Mouse (Mus musculus) heart, adult 9 months (tissue): ENCODE measurements around the gene Ngrn.

Source experiments
- DNase-seq, 2 experiments: peaks; one replicate each; pipeline ENCODE4 v3.0.0; 2022; ENCODE audit warnings: low spot score in 2 of 2

The Ngrn gene

DNA sequence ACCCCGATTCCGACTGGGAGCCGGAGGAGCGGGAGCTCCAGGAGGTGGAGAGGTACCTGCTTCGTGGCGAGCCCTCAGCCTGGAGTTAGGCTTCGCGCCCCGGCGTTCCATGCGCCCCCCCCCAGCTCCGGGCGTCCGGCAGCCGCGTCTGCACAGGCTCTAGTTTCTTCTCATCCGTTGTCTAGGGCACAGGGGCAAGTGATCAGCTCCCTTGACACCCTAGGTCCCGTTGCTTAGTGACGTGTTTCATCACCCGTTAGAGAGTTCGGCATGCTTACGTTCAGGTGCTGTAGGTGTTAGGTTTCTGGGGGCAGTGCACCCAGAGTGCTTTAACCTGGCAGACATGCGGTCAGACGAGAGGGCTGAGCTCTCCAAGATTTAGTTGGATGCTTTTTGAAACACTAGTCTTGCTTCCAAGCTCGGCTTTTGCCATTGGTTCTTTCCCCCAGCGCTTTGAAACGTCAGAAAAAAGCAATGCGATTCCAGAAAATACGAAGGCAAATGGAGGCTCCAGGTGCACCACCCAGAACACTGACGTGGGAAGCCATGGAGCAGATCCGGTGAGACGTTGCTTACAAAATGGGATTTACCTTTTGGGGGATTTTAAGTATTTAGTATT lies 466 bp downstream of the Ngrn start:
- DNase-seq = no peak

DNA sequence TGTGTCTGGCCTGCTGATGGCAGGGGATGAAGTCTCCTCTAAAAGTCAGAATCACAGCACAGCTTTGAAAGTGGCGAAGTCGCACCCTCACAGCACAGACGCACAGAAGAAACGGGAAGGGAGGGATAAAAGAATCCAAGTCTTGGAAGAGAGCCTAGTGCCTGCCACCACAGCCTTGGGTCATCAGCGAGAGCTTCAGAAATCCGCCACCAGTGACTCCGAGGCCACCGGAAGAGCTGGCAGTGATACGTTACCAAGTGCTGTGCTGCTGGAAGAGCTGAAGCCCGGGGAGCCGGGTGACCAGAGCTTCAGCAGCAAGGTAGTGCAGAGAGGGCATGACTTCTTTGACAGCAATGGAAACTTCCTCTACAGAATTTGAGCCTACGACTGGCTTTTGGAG lies 3.6 kb downstream of the Ngrn start:
- no peak for DNase-seq

DNA sequence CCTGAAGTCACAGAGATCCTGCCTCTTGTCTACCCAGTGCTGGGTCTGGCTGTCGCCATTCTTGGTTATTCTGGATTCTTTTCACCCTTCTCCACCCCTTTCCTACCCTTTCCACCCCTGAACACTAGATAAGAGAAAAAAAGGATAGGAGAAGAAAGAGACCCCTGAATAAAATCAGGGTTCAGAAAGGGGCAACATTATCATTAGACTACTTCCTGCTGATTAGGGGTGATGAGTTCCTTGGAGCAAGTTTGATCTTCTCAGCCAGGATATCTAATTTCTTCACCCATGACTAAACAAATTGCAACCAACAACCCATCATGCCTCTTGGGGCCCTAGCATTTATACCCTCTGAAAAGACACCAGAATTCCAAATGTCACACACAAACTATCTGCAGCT lies 6.7 kb downstream of the Ngrn start:
- no peak for DNase-seq

DNA sequence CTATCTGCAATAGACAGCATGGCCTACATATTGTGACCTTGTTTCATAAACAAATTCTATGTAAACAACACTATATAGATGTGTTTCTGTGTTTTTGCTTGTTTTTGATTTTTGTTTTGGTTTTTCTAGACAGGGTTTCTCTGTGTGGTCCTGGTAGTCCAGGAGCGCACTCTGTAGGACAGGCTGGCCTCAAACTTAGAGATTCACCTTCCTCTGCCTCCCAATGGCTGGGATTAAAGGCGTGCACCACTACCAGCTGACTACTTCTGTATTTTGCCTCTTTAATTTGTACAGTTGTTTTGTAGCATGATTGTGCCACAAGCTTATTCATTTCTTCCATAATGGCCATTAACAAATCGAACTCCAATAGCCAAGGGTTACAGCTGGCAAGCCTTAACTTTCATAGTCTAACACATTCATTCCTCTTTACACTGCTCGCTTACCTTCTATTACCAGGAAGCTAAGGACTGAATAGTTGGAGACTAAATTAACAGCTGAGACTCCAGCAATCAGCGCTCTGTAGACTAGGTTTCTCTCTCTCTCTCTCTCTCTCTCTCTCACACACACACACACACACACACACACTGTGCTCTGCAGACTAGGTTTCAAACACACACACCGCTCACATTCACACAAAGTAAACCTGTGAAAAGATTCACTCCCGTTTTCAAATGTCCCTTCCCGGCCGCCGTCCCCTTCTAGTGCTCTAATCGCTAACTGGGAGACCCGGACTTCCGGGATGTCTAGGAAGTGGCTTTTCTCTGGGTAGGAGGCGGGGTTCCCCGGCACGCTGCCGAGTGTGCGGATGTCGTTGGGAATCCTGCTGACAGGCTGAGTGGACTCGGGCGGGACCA lies 8.1 kb downstream of the Ngrn start, which contains the start of gene Vps33b:
Gene Vps33b (plus strand): TSS at position 753 of the 854 bp plus-strand sequence.
- DNase-seq = peak; percentile 95

DNA sequence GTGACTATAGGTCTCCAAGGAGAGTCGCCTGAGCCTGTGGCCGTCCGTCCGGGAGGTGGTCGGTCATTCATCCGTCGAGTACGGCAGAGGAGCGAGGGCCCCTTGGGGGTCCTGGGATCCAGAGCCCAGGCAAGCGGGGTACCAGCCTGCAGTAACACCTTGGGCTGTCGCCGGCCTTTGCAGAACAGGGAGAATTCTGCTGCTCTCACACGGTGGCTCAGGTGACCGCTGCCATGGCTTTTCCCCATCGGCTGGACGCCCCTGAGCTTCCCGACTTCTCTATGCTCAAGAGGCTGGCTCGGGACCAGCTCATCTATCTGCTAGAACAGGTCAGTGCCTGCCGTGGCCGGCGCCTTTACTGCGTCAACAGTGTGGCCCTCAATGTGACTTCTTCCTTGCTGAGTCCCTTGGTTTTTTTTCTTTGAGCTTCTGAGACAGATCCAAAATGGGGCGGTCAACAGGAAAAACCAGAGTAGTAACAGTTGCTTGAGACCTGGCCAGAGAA lies 8.8 kb downstream of the Ngrn start:
- no peak for DNase-seq

DNA sequence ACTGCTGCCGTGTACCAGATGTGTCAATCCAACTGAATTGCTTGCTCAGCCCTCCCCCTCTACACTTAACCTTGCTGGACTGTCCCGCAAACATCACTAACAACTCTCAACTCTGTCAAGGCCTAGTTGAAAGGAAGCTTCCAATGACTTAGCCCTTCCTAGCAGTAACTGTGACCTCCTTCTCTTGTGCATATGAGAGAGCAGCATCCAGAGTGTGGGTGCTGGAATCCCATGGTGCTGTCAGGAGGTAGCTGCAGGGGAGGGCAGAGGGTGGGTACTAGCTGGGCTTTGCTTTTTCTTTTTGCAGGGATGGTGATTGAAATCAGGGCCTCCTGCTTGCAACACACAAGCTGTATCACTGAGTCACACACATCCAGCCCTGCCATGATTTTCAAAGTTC lies 12.4 kb downstream of the Ngrn start:
- no peak for DNase-seq

DNA sequence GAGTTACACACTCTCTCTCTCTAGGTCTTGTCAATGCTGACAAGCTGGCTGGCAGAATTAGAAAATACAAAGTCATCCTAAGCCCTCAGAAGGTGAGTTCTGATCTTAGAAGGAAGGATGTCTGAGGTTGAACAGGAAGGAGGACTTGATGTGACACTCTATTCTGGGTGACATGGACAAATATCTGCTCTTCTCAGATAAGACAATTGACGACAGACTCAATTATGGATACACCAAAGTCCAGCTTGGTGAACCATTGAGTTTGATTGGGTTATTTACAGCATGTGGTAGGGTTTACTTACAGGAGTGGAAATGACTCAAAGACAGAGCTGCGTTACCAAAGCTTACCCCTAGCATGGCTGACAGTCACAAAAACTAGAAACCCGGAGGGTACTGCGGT lies 15.4 kb downstream of the Ngrn start:
- no peak for DNase-seq

DNA sequence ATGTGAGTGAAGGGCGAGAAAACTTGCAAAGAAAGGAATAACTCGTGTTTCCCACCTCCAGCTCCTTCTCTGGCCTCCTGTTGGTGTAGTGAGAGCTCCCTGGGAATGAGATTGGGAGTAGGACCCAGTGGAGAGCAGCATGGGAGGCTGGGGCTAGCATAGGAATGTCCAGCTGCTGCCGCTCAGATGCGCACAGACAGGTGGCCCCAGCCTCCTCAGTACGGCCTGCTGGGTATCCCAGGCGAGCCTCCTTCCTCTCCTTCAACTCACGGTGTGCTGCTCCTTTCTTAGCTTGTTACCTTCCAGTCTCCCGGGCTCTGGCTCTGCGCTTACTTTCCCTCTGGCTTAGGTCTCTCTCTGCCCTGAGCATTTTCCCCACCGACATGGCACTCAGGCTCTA lies 19.0 kb downstream of the Ngrn start:
- DNase-seq = no peak

DNA sequence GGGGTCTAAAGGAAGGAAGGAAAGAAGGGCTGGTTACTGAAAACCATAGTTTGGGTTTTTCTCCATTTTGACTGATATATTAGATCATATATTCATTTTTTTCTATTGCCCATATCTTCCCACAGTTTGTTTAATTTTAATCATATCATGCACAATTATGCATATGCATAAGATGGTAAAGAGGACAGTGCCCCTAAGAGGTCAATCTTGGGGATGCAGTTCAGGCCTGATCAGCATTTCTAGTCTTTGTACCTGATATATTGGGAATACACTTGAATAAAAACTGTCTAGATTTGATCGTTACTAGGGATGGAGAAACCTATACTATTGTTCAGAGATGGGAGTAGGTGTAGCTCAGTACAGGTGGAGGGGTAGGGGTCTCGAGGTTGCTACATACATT lies 20.0 kb downstream of the Ngrn start:
- no peak for DNase-seq

DNA sequence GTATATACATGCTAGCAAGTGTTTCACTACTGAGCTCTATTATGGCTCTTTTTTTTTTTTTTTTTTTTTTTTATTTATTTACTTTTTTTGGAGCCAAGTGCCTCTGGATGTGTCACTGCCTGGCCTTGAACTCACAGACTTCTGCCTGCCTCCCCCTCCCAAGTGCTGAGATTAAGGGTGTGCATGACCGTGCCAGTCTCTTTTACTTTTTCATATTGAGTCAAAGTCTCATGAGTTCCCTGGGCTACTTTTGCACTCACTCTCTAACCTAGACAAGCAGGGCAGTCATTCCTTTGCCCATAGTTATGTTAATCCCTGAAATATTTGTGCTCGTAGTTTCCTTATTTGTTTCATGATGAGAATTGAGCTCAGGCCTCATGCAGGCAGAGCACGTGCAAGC lies 20.6 kb downstream of the Ngrn start:
- no peak for DNase-seq

DNA sequence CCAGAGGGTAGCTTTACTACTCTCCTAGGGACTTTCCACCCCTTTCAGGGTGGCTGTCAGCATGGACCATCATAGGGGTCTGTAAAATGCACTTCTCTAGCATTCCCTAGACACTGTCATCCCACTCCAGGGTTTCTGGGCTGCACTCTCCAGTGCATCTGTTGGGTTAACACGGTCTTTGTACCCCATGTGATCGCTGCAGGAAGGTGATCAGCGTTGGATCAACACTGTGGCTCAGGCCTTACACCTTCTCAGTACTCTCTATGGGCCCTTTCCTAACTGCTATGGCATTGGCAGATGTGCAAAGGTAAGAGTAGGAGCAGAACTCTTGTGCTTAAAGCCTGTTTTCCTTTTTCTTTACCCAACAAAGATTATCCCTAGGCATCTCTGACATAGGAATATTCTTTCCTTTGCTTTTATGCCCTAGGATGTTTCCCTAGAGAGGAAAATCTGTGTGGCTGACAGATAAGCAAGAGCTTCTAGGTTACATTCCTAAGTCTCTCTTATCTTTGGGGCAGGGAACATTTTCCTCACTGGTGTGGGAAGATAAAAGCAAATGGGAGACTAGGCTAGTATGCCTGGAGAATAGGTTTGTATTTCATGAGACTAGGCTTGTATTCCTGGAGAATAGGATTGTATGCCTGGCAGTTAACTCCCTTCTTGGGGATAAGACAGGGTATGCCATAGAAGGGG lies 22.4 kb downstream of the Ngrn start:
- no peak for DNase-seq

DNA sequence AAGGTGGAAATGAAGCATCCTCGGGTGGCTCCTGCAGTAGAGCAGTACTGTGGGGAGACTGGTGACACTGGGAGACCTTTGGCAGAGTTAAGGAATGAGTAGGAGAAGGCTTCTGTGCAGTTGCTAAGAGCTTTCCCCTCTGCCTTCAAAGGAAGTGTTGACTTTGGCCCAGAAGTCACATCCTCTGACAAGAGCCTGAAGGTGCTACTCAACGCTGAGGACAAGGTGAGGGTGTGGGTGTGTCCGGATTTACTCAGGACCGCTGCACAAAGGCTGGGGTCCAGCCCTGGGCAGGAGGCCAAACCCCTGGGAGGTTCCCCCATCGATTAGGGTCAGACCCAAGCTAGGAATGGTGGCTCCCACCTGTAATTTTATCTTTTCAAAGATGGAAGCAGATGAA lies 23.4 kb downstream of the Ngrn start:
- no peak for DNase-seq

DNA sequence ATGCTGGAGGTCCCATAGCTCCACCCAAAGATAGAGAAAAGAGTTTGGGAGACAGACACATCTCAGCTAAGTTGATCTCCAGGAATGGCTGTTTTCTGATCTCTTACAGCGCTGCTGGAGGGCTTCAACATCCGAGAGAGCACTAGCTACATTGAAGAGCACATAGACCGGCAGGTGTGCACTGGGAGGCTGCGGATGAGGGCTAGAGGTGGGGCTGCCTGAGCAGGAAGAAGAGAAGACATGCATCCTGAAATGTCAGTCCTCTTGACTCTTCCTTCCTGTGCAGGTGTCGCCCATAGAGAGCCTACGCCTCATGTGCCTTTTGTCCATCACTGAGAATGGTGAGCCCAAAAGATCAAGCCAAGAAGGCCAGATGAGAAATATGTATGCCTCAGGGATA lies 24.7 kb downstream of the Ngrn start:
- no peak for DNase-seq

DNA sequence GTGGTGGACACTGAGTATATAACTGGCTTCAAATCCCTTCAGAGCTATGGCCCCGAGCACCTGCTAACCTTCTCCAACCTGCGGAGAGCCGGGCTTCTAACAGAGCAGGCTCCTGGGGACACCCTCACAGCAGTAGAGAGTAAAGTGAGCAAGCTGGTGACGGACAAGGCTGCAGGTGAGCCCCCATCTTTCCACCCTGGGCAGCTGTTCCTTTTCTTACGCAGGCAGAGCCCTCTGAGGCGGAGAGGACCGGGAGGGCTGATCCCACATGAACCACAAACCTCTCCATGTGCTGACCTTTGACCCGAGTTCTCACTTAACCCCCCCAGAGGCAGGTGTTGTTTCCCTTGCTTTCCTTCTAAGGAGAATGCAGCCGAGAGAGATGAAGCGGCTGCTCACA lies 26.7 kb downstream of the Ngrn start:
- DNase-seq = no peak

DNA sequence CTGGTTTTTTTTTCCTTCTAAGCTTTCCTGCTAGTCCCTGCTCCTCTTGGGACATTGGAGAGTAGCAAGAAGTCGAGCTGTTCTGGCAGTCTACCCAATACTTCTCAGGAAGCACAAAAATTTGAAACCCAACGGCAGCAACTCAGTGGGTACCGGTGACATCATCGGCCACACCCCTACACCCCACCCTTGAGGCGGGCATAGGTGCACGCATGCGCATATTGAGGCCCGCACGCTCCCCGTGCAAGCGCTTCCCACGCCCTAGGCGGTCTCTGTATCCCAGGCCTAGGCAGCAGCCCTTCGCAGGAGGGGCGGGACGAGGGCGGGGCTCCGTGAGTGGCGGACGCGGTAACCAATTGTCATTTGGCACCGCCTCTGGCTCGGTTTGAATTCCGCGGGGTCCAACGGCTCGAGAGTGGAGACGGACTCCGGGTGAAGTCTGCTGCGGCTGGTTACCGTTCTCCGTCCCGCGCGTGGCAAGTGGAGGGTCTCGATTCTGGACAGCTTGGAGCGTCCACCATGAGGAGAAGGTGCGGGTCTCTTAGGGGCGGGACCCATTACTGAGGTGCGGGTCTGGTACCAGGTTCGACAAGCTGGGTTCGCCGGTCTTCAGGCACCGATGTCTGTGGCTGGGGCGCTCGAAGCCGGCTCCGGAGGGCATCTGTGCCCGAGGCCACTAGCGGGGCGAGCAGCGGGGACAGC lies 33.2 kb downstream of the Ngrn start, which contains the start of gene Prc1:
Gene Prc1 (plus strand): TSS at position 389 of the 702 bp plus-strand sequence.
- peak; percentile 98 for DNase-seq

DNA sequence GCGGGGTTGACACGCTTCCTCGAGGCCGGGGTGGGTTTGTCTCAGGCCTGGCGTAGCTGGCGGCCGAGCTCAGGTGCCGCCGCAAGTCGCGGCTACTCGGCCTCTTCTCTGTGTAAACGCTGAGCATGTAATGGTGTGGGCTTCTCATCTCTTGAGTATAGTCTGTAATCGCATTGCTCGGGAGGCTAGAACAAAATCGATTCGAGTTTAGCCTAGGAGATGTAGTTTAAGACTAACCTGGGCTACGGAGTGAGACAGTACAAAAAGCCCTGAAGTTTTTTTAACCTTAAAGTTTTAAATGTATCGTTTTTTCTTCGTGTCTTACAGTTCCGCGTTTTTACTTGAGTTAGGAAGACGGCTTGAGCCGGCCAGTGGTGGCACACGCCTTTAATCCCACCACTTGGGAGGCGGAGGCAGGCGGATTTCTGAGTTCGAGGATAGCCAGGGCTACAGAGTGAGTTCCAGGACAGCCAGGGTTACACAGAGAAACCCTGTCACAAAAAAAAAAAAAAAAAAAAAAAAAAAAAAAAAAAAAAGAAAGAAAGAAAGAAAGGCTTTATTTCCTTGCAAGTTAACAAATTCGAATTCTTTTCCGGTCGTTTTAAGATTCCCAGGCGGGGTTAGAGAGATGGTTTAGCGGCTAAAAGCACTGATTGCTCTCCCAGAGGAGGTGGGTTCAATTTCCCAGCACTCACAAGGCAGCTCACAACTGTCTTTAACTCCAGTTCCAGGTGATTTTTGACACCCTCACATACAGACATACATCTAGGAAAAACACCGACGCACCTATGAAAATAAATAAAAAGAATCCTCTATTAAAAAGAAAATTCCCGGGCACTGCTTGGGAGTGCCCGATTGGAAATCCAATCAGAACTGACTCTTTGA lies 34.0 kb downstream of the Ngrn start:
- DNase-seq = no peak

DNA sequence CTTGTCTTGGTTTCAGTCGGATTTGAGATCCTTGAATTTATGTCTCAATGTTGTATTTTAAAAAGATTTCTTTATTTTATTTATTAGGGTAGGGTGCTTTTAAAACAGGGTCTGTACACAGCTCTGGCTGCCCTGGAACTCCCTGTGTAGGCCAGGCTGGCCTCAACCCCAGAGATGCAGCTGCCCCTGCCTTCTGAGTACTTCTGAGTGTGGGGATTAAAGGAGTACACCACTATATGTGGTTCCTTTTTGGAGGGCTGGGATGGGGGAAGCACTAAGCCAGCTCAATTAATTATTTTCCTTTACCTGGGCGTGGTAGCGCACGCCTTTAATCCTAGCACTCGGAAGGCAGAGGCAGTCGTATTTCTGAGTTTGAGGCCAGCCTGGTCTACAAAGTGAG lies 35.4 kb downstream of the Ngrn start:
- DNase-seq = no peak

DNA sequence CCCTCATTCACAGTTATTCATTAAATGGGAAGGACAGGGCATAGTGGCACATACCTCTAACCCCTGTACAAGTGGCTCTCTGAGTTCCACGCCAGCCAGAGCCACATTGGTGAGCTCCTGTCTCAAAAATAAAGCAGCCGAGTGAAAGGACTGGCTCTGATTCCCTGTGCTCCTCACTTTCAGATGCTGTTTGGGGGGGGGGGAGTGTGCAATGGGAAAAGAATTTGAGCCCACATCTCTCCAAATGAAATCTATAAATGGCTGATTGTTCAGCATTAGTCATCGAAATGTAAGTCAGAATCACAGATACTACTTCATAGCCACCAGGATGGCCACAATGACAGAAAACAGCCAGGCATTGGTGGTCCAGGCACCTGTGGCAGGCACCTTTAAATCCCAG lies 36.0 kb downstream of the Ngrn start:
- no peak for DNase-seq

DNA sequence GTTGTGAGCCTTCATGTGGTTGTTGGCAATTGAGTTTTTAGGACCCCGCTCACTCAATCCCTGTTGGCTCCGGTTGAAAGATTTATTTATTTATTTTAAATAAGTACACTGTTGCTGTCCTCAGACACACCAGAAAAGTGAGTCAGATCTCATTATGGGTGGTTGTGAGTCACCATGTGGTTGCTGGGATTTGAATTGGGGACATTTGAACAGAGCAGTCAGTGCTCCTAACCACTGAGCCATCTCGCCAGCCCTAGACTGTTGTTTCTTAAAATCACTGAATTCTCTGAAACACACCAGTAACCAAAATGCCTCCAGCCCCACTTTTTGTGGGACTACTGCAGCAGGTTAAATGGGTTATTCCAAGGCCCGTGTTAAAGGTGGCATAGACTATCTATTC lies 37.7 kb downstream of the Ngrn start:
- DNase-seq = no peak

DNA sequence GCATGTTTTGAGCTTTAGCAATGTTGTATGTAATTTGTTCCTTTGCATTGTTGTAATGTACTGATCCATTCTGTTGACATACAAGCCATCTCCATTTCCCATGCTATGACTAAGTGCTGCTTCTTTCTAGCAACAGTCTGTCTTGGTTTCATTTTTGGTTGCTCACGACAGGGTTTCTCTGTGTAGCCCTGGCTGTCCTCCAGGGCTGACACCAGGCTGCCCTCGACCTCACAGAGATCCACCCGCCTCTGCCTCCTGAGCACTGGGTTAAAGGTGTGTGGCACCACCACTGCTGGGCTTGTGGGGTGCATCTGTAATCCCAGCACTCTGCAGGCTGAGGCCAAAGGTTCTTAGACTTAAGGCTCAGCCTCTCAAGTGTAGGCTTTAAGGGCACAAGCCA lies 38.6 kb downstream of the Ngrn start:
- no peak for DNase-seq

DNA sequence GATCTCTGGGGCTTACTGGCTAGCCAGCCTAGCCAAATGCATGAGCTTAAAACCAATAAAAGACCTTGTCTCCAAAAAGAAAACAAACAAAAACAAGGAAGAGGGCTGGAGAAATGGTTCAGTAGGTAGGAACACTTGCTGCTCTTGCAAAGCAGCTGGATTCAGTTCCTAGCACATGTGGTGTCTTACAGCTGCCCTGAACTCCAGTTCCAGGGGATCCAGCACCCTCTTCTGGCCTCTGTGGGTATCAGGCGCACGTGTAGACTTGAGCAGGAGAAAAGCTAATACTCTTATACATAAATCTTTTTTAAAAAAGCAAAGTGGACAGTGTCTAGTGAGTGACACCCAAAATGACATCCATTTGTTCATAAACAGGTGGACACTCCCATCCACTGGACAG lies 40.5 kb downstream of the Ngrn start:
- no peak for DNase-seq
